Comparison of ENCODE assay signal across 28 mouse cellular contexts in genomic region chr6:44711089-44711488, GRCm38 (mm10).
"Had no signal": no experiment of that assay in that cellular context is flagged by ENCODE, and none has a peak within 500 bp of the region (broad histone marks: within the 10 kb centered on the region; RNA-seq: fewer than 3 reads in every experiment).

No protein-coding gene starts in this region.

- H3K27ac ChIP-seq: embryonic facial prominence, embryonic 10.5 days; embryonic facial prominence, embryonic 12.5 days; embryonic facial prominence, embryonic 13.5 days; embryonic facial prominence, embryonic 15.5 days; forebrain, embryonic 10.5 days; forebrain, embryonic 12.5 days; forebrain, embryonic 13.5 days; forebrain, embryonic 15.5 days; gastrocnemius, adult 2 months; heart, adult 2 months had no signal

- H3K4me1 ChIP-seq: embryonic facial prominence, embryonic 10.5 days; embryonic facial prominence, embryonic 12.5 days; embryonic facial prominence, embryonic 13.5 days; embryonic facial prominence, embryonic 15.5 days; forebrain, embryonic 10.5 days; forebrain, embryonic 12.5 days; forebrain, embryonic 13.5 days; forebrain, embryonic 15.5 days had no signal

- DNase-seq: cerebellum, adult 2 months; cerebellum, adult 8-10 months; cerebellum, adult 9-10 months; cerebellum, adult 9-11 months; cerebellum, postnatal 10 days; cerebellum, postnatal 14 days; cerebellum, postnatal 25 days; cerebellum, postnatal 36 days; embryo, embryonic 11 days; forebrain, postnatal 0 days; gastrocnemius, adult 2 months; gastrocnemius, postnatal 10 days; gastrocnemius, postnatal 14 days; gastrocnemius, postnatal 25 days; gastrocnemius, postnatal 36 days; heart, adult 18-20 months; heart, adult 2 months had no signal

- H3K9me3 ChIP-seq: embryonic facial prominence, embryonic 10.5 days; embryonic facial prominence, embryonic 12.5 days; embryonic facial prominence, embryonic 13.5 days; embryonic facial prominence, embryonic 15.5 days; forebrain, embryonic 10.5 days; forebrain, embryonic 12.5 days; forebrain, embryonic 13.5 days; forebrain, embryonic 15.5 days had no signal

- H3K27me3 ChIP-seq: embryonic facial prominence, embryonic 12.5 days; embryonic facial prominence, embryonic 13.5 days; embryonic facial prominence, embryonic 15.5 days; forebrain, embryonic 12.5 days; forebrain, embryonic 13.5 days; forebrain, embryonic 15.5 days had no signal

- ATAC-seq: forebrain, embryonic 13.5 days; forebrain, embryonic 14.5 days; forebrain, embryonic 15.5 days; forebrain, embryonic 16.5 days; forebrain, postnatal 0 days had no signal

- H3K4me3 ChIP-seq: embryonic facial prominence, embryonic 10.5 days; embryonic facial prominence, embryonic 12.5 days; embryonic facial prominence, embryonic 13.5 days; embryonic facial prominence, embryonic 15.5 days; erythroblast, embryonic 14.5 days; forebrain, embryonic 10.5 days; forebrain, embryonic 12.5 days; forebrain, embryonic 13.5 days; forebrain, embryonic 15.5 days; gastrocnemius, adult 2 months; heart, adult 2 months had no signal

- H3K36me3 ChIP-seq: embryonic facial prominence, embryonic 10.5 days; embryonic facial prominence, embryonic 12.5 days; embryonic facial prominence, embryonic 13.5 days; embryonic facial prominence, embryonic 15.5 days; forebrain, embryonic 10.5 days; forebrain, embryonic 12.5 days; forebrain, embryonic 15.5 days had no signal

- H3K4me2 ChIP-seq: embryonic facial prominence, embryonic 12.5 days; embryonic facial prominence, embryonic 13.5 days; embryonic facial prominence, embryonic 15.5 days; forebrain, embryonic 12.5 days; forebrain, embryonic 13.5 days; forebrain, embryonic 15.5 days had no signal

- H3K9ac ChIP-seq: embryonic facial prominence, embryonic 12.5 days; embryonic facial prominence, embryonic 13.5 days; embryonic facial prominence, embryonic 15.5 days; forebrain, embryonic 12.5 days; forebrain, embryonic 13.5 days; forebrain, embryonic 15.5 days; forebrain, postnatal 0 days had no signal
